Mouse (Mus musculus): ENCODE measurements around the gene Bcl2a1a. TPM values are rescaled to one million over a fixed set of nuclear protein-coding genes. Genes with fewer than 3 reads are reported as not detected.

The Bcl2a1a gene
- polyA plus RNA-seq (2015; fragmentation: Illumina TruSeq; extraction: RNeasy Lipid Tissue Mini Kit (QIAGEN cat#74804); ENCODE audit: insufficient read depth, low read depth, low replicate concordance): not detected

DNA sequence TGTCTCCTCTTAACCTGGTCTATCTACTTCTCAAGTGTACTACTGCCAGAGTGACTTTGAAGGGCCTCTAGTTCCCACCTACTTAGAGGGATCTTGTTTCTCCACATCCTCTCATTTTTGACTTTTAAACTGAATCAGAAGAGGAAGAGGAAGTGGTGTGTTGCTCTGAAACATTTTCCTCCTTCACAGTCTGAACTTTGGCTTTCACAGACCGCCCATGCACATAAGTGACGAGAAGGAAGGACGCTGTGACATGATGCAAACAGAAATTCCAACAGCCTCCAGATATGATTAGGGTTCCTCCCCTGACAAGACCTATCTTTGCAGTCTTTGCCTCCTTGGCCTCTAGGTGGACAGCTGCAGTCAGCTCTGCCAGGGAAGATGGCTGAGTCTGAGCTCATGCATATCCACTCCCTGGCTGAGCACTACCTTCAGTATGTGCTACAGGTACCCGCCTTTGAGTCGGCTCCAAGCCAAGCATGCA is at the start of gene Bcl2a1a:
Bcl2a1a (plus strand) TSS at position 231 of the 484 bp plus-strand sequence.

Other genes with a start within 250 kb of the Bcl2a1a start
- 7.1 TPM for gene Mthfsl, start 236.6 kb upstream of the Bcl2a1a start, polyA plus RNA-seq (2015; fragmentation: Illumina TruSeq; extraction: RNeasy Lipid Tissue Mini Kit (QIAGEN cat#74804); ENCODE audit: insufficient read depth, low read depth, low replicate concordance)
- not detected for gene Bcl2a1d, start 225.0 kb upstream of the Bcl2a1a start, polyA plus RNA-seq (2015; fragmentation: Illumina TruSeq; extraction: RNeasy Lipid Tissue Mini Kit (QIAGEN cat#74804); ENCODE audit: insufficient read depth, low read depth, low replicate concordance)
- not detected for gene Trim43c, start 117.7 kb upstream of the Bcl2a1a start, polyA plus RNA-seq (2015; fragmentation: Illumina TruSeq; extraction: RNeasy Lipid Tissue Mini Kit (QIAGEN cat#74804); ENCODE audit: insufficient read depth, low read depth, low replicate concordance)
- not detected for gene Trim43b, start 135.9 kb downstream of the Bcl2a1a start, polyA plus RNA-seq (2015; fragmentation: Illumina TruSeq; extraction: RNeasy Lipid Tissue Mini Kit (QIAGEN cat#74804); ENCODE audit: insufficient read depth, low read depth, low replicate concordance)
- 2.2 TPM for gene Bcl2a1b, start 242.3 kb downstream of the Bcl2a1a start, polyA plus RNA-seq (2015; fragmentation: Illumina TruSeq; extraction: RNeasy Lipid Tissue Mini Kit (QIAGEN cat#74804); ENCODE audit: insufficient read depth, low read depth, low replicate concordance)
- not detected for gene Gm29094, start 242.5 kb downstream of the Bcl2a1a start, polyA plus RNA-seq (2015; fragmentation: Illumina TruSeq; extraction: RNeasy Lipid Tissue Mini Kit (QIAGEN cat#74804); ENCODE audit: insufficient read depth, low read depth, low replicate concordance)

Data from pancreas, adult 10 weeks (tissue).